Mouse (Mus musculus) hematopoietic multipotent progenitor cell, adult 10-12 weeks (in vitro differentiated cells): ENCODE measurements around the gene Oas1f. TPM values are rescaled to one million over a fixed set of nuclear protein-coding genes. Genes with fewer than 3 reads are reported as not detected.

Experiments
- polyA plus RNA-seq: library from polyadenylated mRNA; stranded (reverse); fragments of >175 nt; gene quantifications from 2 replicates; pipeline ENCODE4 v1.2.3, GENCODE M21; 2012; ENCODE audit warnings: low replicate concordance

The Oas1f gene
- polyA plus RNA-seq, result not detected in 2 replicates

DNA sequence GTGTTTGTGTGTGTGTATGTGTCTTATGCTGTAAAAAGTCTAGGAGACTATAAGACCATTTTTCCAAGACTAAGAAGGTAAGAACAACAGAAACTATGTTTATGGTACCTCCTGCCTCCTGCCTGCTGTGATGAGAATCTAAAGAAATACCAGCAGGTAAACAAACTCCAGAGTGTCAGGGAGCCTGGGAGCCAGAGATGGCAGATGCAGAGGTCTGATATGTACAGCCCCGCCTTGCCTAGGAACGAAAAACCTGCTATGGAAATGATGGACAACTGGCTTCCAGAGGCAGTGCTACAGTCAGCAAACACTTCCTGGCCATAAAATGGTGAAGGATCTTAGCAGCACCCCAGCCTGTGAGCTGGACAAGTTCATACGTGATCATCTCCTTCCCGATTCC, at the start of gene Oas1f:
Gene Oas1f (plus strand): TSS at position 301 of the 400 bp plus-strand sequence.

DNA sequence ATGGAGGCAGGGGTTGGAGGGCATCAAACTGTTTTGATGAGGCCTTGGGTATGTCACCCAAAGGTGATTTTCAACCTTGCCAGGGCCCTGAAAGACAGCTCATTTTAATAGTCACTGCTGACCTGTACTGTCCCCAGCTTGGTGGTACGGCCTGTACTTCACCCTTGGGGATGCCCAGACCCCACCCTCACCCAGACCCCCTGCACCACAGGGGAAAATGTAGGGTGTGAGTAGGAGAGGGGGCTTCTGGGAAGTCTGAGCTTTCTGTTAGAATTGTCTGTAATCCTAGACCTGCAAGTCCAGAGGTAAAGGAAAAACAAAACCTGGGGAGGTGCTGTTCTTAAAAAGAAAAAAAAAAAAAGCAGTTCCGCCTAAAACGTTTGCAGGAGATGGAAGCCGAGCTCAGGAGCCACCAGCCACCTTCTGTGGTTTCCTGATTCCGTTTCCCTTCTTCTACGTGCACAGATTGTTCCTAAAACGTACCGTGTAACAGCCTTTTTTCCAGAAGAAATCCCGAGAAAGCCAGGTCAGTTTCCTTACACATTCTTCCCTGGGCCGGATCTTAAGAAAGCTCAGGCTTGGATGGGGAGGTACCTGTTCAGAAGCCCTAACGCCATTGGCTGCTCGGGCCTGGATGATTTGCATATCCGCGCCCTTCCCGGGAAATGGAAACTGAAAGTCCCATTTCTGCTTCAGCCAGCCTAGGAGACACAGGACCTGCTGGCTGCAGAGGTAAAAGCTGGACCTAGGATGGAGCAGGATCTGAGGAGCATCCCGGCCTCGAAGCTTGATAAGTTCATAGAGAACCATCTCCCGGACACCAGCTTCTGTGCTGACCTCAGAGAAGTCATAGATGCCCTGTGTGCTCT, 35.0 kb upstream of the Oas1f start, which contains the start of gene Oas1c:
Gene Oas1c (minus strand): TSS at position 564 of the 869 bp plus-strand sequence.

GRCm38 (mm10) chr5:120861121-120861520, 14.0 kb downstream of the Oas1f start, which contains the start of gene Oas1h:
Oas1h (plus strand) TSS chr5:120861421.

GRCm38 (mm10) chr5:120887413-120887812, 40.2 kb downstream of the Oas1f start, which contains the start of gene Oas1g:
Oas1g (minus strand) TSS chr5:120887613.

DNA sequence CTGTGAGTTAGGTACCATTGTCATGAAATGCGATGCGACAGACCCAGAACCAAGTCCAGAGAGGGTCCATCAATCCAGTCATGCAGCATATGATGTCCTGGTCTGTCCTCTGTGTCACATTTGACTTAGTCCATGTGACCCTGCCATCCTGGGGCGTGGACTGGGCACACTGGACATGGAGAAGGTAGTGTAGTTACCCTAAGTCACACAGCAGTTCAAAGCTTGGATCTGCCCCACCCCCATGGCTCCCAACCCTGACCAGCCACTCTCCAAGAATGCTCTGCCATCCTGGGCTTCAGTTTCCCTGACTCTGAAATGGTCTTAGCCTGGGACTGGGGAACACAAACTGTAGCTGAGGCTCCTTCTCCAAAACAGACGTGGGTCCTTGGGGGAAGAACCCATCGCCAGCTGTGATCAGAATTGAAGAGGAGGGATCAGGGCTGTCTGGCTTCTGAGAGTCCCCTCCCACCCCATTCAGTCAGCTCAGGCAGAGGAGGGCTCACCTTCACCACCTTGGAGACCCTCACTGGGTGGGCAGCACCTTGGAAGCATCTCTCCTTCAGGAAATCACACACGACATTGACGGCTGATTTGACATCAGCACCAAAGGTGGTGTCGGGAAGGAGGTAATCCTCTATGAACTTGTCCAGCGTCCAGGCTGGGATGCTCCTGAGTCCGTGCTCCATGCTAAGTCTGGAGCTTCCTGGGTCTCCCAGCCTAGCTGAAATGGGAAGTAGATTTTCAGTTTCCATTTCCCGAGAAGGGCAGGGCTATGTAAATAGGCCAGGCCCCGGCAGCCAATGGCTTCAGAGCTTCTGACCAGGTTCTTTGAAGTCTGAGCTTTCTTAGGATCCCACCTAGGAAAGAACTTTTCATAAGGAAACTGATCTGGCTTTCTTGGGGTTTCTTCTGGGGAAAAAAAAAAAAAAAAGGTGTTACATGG, 59.9 kb downstream of the Oas1f start, which contains the start of gene Oas1a:
Gene Oas1a (minus strand): TSS at position 731 of the 943 bp plus-strand sequence.

Other genes starting within 250 kb of the Oas1f start
- 16.3 and 22.7 TPM in 2 replicates for gene Rita1, start 234.8 kb upstream of the Oas1f start, polyA plus RNA-seq
- gene Ddx54, start 234.6 kb upstream of the Oas1f start, polyA plus RNA-seq, result 142 and 167 TPM in 2 replicates
- gene Cfap73, start 213.1 kb upstream of the Oas1f start, polyA plus RNA-seq, result 0.13 TPM in 1 of 2 replicates, not detected in the other
- gene Rasal1, start 198.6 kb upstream of the Oas1f start, polyA plus RNA-seq, result 29.1 and 49.9 TPM in 2 replicates
- 290 and 657 TPM in 2 replicates for gene Dtx1, start 135.4 kb upstream of the Oas1f start, polyA plus RNA-seq
- gene Oas2, start 97.5 kb upstream of the Oas1f start, polyA plus RNA-seq, result 0.76 and 1.1 TPM in 2 replicates
- gene Oas3, start 69.7 kb upstream of the Oas1f start, polyA plus RNA-seq, result 13.5 and 15.3 TPM in 2 replicates
- gene Oas1e, start 51.8 kb upstream of the Oas1f start, polyA plus RNA-seq, result not detected in 2 replicates
- gene Oas1c, start 34.9 kb upstream of the Oas1f start, polyA plus RNA-seq, result 1.2 and 1.4 TPM in 2 replicates
- gene Oas1h, start 14.1 kb downstream of the Oas1f start, polyA plus RNA-seq, result not detected in 2 replicates
- gene Oas1g, start 40.2 kb downstream of the Oas1f start, polyA plus RNA-seq, result 0.57 and 0.79 TPM in 2 replicates
- gene Oas1a, start 60.2 kb downstream of the Oas1f start, polyA plus RNA-seq, result 4.7 and 7.9 TPM in 2 replicates
- not detected in 2 replicates for gene Oas1d, start 67.2 kb downstream of the Oas1f start, polyA plus RNA-seq
- gene Rph3a, start 162.7 kb downstream of the Oas1f start, polyA plus RNA-seq, result 0.13 TPM in 1 of 2 replicates, not detected in the other